Mouse (Mus musculus) heart, postnatal 14 days (tissue): Measurements from ENCODE around the gene Cacna2d1. TPM values are rescaled to one million over a fixed set of nuclear protein-coding genes. Genes with fewer than 3 reads are reported as not detected.

Experiments used
- DNase-seq, 2 experiments: peaks; one replicate each; pipeline ENCODE4 v3.0.0; 2021 to 2022
- intact Hi-C: fragments of 180-260 bp; cut with DNase I; formaldehyde crosslinking; loops from one replicate; pipeline ENCODE4 v1.15.1; 2025
- total RNA-seq, 2 experiments: library from RNA; stranded (reverse); gene quantifications; 2 replicates each; pipeline ENCODE4 v1.2.3; 2021

Gene Cacna2d1
- total RNA-seq, 2 experiments from 2014 or later: 86.8 to 90.3 TPM

GRCm38 (mm10) chr5:16045147-16045878 is 110.8 kb downstream of the Cacna2d1 start:
- intact Hi-C loops: no loop called here
- no peak for DNase-seq

- DNase-seq: peak; percentile 15 to 23
- intact Hi-C loops: no loop called here
Measured at GRCm38 (mm10) chr5:16047452-16048191, 113.1 kb downstream of the Cacna2d1 start.

DNA sequence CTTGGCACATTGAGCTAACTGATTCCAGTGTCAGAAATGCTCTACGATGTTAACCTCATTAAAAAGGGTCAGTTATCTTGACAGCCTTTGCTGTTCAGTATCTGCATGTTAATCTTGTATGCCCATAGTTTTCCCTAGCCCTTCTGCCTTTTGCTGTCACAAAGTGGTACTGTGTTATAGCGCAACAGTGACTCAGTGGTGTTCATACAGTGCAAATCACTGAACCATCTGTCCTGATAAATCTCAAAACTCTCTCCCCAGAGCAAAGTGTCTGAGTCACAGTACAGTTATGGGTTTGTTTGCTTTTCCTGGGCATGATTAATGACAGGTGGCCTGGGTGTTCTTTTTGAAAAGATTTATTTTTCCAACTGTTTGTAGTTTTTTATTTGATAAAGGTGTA is 122.3 kb downstream of the Cacna2d1 start:
- no peak for DNase-seq
- intact Hi-C loops: loop anchor here (10.0 kb wide), 1 partner anchor 122 kb away; the partner anchor contains the start of gene Cacna2d1

DNA sequence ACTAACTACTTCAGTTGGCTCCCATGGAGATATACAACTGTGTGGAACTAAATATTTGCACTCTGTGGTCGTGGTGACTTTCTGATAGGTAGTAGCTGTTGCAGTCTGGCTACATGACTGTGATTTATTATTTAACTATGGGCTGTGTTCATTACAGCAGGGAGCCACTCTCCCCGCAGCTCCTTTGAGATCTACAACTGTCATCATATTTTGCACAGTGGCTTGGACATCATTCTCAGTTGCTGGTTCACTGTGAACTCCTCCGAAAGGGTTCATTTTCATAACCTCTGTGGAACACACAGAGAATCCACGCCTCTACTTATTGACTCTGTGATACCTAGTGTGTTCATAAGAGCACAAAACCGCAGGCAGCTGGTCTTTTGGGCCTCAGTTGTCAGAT is 128.3 kb downstream of the Cacna2d1 start:
- DNase-seq: no peak
- intact Hi-C loops: no loop called here

DNA sequence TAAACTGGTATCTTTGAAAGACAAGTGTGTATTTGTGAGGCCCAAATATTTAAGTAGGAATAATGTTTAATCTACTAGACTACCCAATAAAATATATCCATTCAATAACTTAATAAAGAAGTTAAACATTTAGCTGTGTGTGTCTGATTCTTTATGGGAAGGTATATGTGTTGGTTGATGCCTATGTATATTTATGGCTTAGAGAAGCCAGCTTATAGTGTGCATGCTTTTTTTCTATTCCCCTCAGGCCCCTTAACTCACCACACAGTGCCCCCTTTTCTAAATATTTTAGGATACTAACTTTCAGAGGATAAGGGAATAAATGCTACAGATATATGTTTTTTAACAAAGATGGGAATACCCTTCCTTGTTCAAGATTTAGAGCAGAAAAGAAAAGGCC is 128.8 kb downstream of the Cacna2d1 start:
- intact Hi-C loops: no loop called here

GRCm38 (mm10) chr5:16063949-16064348 is 129.5 kb downstream of the Cacna2d1 start:
- intact Hi-C loops: no loop called here
- DNase-seq: no peak

More for the DNA sequence above, 128.8 kb downstream of the Cacna2d1 start:
- no peak for DNase-seq

DNA sequence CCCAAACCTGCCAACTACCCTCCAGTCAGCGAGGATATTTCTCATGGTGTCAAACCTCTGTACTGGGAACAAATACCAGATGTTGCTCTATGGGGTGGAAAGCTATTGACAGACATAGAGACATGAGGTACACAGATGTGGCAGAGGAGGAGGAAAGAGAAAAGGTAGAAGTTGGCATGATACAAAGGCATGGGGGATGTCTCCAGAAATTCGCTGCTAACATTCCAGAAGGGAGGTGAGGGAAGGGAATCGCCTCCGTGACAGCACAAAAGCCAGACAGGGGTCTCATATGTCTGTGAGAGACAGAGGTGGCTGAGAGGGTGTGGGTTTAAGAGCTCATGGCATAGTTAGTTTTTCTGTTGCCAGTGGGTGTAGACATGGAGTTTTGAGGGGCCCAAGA is 131.3 kb downstream of the Cacna2d1 start:
- no peak for DNase-seq
- intact Hi-C loops: no loop called here

GRCm38 (mm10) chr5:16082253-16082652 is 147.8 kb downstream of the Cacna2d1 start:
- no peak for DNase-seq
- intact Hi-C loops: no loop called here

DNA sequence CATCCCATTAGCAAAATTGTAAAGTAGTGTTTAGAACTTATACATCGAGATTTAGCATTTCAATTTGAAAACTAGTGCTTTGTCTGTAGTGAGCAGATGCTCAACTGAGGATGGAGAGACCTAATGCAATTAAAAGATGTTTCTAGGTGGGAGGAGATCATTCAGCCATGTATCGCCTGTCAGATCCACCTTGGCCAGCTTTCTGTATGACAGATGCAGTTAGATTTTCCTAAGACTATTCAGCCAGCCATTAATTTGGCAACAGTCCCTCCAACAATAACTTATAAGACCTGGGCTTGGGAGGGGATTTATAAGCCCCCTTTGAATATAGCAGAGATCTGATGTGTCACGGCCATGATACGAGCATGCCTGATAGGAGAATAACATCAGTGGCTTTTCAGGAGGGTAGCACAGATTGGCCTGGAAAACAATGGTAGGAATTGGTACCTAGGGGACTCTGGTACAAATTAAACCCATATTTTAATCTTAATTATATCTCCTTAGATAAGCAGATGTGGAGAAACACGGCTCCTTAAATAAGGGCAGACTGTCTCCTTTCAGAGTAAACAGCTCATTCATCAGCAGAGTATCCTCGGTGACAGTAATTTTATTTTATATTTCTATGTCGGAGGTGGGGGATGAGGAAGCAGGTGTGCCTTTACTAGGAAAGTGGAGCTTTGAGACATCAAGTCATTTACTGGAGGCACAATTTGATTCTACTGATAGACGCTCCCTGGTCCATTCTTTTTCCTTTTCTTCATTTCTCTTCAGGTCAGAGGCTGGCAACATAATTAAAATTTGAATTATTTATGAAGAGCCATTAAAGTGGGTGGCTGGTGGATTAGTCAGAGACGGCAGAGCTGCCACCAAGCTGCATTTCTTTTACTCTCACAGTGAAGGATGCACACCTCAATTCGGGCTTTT is 152.8 kb downstream of the Cacna2d1 start:
- DNase-seq: no peak
- intact Hi-C loops: no loop called here

DNA sequence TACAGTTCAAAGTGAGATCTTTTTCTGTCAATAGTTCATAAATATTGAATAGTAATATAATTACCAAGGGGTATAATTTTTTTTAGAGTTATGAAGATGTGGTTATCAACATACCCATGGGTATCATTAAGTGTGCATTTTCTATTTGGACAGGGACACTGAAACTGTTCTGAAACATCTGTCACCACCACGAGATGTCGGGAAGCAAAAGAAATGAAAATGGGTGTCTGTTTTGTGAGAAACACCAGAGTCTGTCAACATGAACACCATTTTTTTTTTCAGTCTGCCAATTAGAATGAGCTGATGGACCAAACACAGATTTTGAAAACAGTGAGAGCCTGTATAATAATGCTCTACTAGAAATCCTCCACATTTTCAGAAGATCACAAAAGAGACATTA is 153.5 kb downstream of the Cacna2d1 start:
- DNase-seq: no peak
- intact Hi-C loops: no loop called here

- intact Hi-C loops: no loop called here
- no peak for DNase-seq
Measured at GRCm38 (mm10) chr5:16092540-16092939, 158.0 kb downstream of the Cacna2d1 start.

DNA sequence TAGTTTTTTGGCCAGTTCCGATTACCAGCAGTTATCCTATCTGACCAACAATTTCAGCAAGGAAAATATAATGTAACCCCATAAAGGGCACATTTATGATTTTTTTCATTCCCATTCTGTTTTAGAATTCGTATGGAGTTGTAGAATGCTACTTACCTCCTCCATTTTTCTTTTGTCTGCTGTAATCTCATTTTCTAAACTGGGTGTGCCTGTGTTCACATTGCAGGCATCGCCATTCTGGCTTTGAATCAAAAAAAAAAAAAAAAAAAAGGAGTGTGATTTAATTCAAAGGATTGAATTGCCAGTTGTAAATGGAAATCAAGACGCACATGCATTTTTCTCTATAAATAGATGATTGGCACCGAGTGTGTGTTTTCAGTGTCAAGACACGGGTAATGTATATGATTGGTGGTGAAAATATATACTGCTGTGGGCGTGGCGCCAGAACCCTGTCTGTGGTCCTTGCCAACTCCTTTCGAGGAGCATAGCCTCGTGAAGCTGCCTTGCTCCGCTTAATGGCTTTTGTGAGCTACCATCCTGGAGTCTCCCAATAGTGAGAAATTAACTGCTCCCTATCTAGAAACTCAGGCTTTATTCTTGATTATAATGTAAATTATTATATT is 158.7 kb downstream of the Cacna2d1 start:
- DNase-seq: no peak
- intact Hi-C loops: no loop called here

DNA sequence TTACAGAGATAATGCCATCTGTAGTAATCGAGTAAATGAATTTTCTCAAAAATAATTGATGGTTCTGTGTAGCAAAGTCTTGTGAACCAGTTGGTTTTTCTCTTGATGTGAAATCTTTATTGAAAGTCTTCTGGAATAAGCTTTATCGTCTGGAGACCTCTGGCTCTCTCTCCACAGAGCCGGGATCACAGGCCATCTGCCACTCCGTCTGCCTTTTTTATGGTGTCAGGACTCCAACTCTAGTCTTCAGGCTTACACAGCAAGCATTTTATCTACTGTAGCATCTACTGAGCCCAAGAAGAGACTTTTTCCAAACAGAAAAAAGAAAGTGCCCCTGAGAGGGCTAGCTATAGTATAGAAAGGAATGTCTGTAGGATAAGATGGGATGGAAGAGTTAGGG is 160.9 kb downstream of the Cacna2d1 start:
- intact Hi-C loops: no loop called here
- no peak for DNase-seq

DNA sequence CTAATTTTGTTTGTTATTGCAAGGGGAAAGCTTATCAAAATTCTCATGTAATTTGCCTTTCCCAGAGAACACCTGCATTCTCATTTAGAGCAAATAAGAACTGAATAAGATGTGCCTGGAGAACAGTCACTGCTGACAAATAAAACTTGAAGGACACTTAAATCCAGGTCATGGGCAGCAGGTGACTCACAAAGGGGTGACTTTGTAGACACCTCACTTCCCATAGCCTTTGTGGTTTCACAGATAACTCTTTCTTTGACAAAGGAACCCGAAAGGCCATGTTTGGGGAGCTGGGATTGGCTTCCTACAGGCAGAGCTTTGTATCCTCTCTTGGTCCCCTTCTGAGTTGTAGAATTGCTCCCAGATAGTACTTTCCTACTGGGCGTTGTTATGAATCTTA is 164.3 kb downstream of the Cacna2d1 start:
- intact Hi-C loops: no loop called here
- DNase-seq: no peak

DNA sequence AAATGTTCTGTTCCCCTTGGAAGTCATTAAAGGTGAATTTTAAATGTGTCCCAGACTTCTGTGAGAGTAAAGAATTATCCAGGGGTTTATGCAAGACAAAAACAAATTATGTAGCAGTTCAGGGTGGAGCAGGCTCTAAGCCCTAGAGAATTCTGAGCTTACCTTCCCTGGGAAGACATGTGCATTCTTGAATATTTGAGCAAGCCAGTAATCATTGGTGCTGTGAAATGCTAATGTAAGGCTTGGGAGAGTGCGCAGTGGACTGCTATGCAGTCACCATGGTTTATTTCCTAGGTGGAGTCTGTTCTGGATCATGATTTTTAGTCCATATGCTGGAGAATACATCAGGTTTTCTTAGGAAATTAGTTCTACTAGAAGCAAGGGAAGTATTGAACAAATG is 167.3 kb downstream of the Cacna2d1 start:
- DNase-seq: no peak
- intact Hi-C loops: no loop called here

DNA sequence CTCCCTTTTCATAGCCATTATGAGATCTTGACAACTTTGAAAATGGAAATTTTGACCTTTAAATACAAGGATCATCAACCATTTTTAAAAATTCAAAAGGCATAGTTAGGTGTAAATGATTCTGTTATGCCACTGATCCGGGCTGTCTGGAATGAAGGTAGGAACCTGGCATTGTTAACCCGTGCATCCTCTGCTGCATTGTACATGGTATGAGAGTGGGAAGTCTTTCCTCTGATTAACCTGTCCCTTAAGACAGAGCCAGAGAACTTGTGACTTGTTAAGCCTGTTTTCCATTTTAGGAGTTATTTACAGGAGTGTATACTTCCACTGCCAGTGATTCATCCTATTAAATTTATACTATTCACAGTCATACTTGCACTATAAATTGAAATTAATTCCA is 171.2 kb downstream of the Cacna2d1 start:
- intact Hi-C loops: no loop called here
- DNase-seq: no peak

- intact Hi-C loops: no loop called here
- DNase-seq: no peak
Measured at GRCm38 (mm10) chr5:16110643-16111042, 176.2 kb downstream of the Cacna2d1 start.

DNA sequence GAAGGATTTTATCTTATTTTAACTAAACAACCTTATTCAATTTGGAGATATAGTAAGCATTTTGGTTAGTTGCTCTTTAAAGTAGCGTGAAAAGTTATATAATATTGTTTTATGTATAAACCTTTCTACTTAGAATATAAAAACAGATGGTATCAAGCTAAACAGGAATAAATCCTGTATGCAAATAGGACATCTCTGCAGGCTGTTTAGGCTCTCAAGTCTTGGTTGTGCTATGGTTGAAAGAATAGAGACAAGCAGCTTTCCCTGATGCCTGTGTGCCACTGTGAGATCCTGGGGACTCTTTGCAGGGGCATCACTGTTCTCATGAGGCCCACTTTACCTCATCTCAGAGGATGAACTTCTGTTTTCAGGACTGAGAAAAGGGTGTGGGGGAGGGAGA is 179.4 kb downstream of the Cacna2d1 start:
- intact Hi-C loops: no loop called here
- DNase-seq: no peak

GRCm38 (mm10) chr5:16121334-16121733 is 186.8 kb downstream of the Cacna2d1 start:
- intact Hi-C loops: no loop called here
- no peak for DNase-seq

DNA sequence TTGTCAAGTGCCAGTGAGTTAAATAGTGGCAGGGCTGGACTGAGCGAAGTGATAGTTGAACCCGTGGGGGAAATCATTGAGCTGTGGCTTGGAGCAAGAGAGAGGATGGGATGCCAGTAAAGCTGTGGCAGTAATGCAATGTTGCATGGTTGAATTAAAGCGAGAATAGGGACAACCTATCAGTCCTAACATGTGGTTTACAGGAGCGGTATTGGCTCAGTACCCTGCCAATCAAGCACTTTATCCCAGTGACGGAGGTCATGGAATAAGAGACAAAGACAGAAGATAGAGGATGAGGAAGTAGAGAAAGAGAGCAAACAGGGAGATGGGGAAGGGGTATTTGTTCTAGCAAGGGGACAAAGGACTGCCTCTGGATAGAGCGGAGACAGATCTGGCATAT is 187.6 kb downstream of the Cacna2d1 start:
- DNase-seq: no peak
- intact Hi-C loops: no loop called here
